Mouse (Mus musculus) kidney, adult 18-20 months (tissue): ENCODE measurements at regions not wholly inside any gene's neighbourhood (a gene's known extent, or its start where the extent isn't known, plus 50 kb on each side); places are given as distances from the start of the nearest gene placed in this dataset.

ENCODE experiments used
- DNase-seq: peaks from one replicate; pipeline ENCODE4 v3.0.0; 2021

GRCm38 (mm10) chr4:56136837-56137236, 603.0 kb upstream of the Gm26657 start:
- DNase-seq, result no peak

- no peak for DNase-seq
These were observed 602.1 kb upstream of the Klf4 start for GRCm38 (mm10) chr4:56134350-56134749.

GRCm38 (mm10) chr4:56127730-56128482, 595.6 kb upstream of the Klf4 start:
- no peak for DNase-seq

- no peak for DNase-seq
These were observed 592.2 kb upstream of the Klf4 start for GRCm38 (mm10) chr4:56124515-56124914.

GRCm38 (mm10) chr4:56122198-56122597, 589.9 kb upstream of the Klf4 start:
- DNase-seq, result no peak

GRCm38 (mm10) chr4:56121664-56122063, 589.4 kb upstream of the Klf4 start:
- no peak for DNase-seq

- no peak for DNase-seq
These were observed 588.1 kb upstream of the Klf4 start for GRCm38 (mm10) chr4:56120357-56120756.

GRCm38 (mm10) chr4:56113701-56114196, 581.5 kb upstream of the Klf4 start:
- DNase-seq, result peak; percentile 76

- DNase-seq, result no peak
These were observed 580.9 kb upstream of the Klf4 start for GRCm38 (mm10) chr4:56112931-56113700.

GRCm38 (mm10) chr4:56106962-56107361, 574.7 kb upstream of the Klf4 start:
- DNase-seq, result no peak

- no peak for DNase-seq
These were observed 570.0 kb upstream of the Klf4 start for GRCm38 (mm10) chr4:56102314-56102713.

GRCm38 (mm10) chr4:56090796-56091195, 558.5 kb upstream of the Klf4 start:
- DNase-seq, result no peak

- DNase-seq, result no peak
These were observed 556.4 kb upstream of the Klf4 start for GRCm38 (mm10) chr4:56088701-56089100.

GRCm38 (mm10) chr4:56086306-56086705, 554.0 kb upstream of the Klf4 start:
- no peak for DNase-seq

- no peak for DNase-seq
These were observed 551.9 kb upstream of the Klf4 start for GRCm38 (mm10) chr4:56084205-56084604.

- no peak for DNase-seq
These were observed 550.1 kb upstream of the Klf4 start for GRCm38 (mm10) chr4:56082411-56082810.

GRCm38 (mm10) chr4:56080960-56081359, 548.7 kb upstream of the Klf4 start:
- no peak for DNase-seq

GRCm38 (mm10) chr4:56070664-56071334, 538.5 kb upstream of the Klf4 start:
- DNase-seq, result peak; percentile 29

GRCm38 (mm10) chr4:56068859-56069258, 536.6 kb upstream of the Klf4 start:
- no peak for DNase-seq

- DNase-seq, result no peak
These were observed 532.4 kb upstream of the Klf4 start for GRCm38 (mm10) chr4:56064657-56065056.

GRCm38 (mm10) chr4:56051792-56052380, 519.6 kb upstream of the Klf4 start:
- no peak for DNase-seq

GRCm38 (mm10) chr4:56039327-56039726, 507.1 kb upstream of the Klf4 start:
- no peak for DNase-seq

GRCm38 (mm10) chr4:56036334-56036733, 504.1 kb upstream of the Klf4 start:
- DNase-seq, result no peak
